Mouse (Mus musculus) kidney, postnatal 25 days (tissue): Measurements from ENCODE around the gene Rapgef1.
"Not testable (repeated sequence)": the region's sequence is repeated elsewhere in the genome, so short reads cannot be mapped to it uniquely, and the experiment has no call there.

Experiments used
- DNase-seq, 2 experiments: peaks; one replicate each; pipeline ENCODE4 v3.0.0; 2021; ENCODE audit warnings: mixed read lengths in 2 of 2

Rapgef1 gene

GRCm38 (mm10) chr2:29707731-29708130 is 88.2 kb downstream of the Rapgef1 start:
- peak in 1 of 2 experiments; percentile 47 for DNase-seq

GRCm38 (mm10) chr2:29708209-29708608 is 88.7 kb downstream of the Rapgef1 start:
- DNase-seq = not testable (repeated sequence)

GRCm38 (mm10) chr2:29711038-29711437 is 91.5 kb downstream of the Rapgef1 start:
- no peak for DNase-seq

- no peak for DNase-seq
Measured at GRCm38 (mm10) chr2:29711877-29712276, 92.4 kb downstream of the Rapgef1 start.

- DNase-seq = no peak
Measured at GRCm38 (mm10) chr2:29713501-29713900, 94.0 kb downstream of the Rapgef1 start.

GRCm38 (mm10) chr2:29714127-29714526 is 94.6 kb downstream of the Rapgef1 start:
- no peak for DNase-seq

- DNase-seq = no peak
Measured at GRCm38 (mm10) chr2:29716143-29716542, 96.6 kb downstream of the Rapgef1 start.

GRCm38 (mm10) chr2:29716691-29717090 is 97.2 kb downstream of the Rapgef1 start:
- DNase-seq = peak; percentile 78 to 83

- peak in 1 of 2 experiments; percentile 18 for DNase-seq
Measured at GRCm38 (mm10) chr2:29718581-29718980, 99.1 kb downstream of the Rapgef1 start.

GRCm38 (mm10) chr2:29723132-29723531 is 103.6 kb downstream of the Rapgef1 start:
- no peak for DNase-seq

- DNase-seq = no peak
Measured at GRCm38 (mm10) chr2:29724664-29725365, 105.3 kb downstream of the Rapgef1 start.

- DNase-seq = no peak
Measured at GRCm38 (mm10) chr2:29729500-29729899, 110.0 kb downstream of the Rapgef1 start.

- DNase-seq = peak; percentile 67 to 81
Measured at GRCm38 (mm10) chr2:29731545-29731944, 112.0 kb downstream of the Rapgef1 start.

- DNase-seq = peak; percentile 44 to 64
Measured at GRCm38 (mm10) chr2:29732559-29732958, 113.0 kb downstream of the Rapgef1 start.

GRCm38 (mm10) chr2:29733348-29733747 is 113.8 kb downstream of the Rapgef1 start:
- no peak for DNase-seq

- DNase-seq = no peak
Measured at GRCm38 (mm10) chr2:29735708-29736107, 116.2 kb downstream of the Rapgef1 start.

GRCm38 (mm10) chr2:29737209-29737925 is 117.8 kb downstream of the Rapgef1 start:
- DNase-seq = no peak

GRCm38 (mm10) chr2:29738799-29739198 is 119.3 kb downstream of the Rapgef1 start:
- no peak for DNase-seq

- DNase-seq = no peak
Measured at GRCm38 (mm10) chr2:29739368-29739767, 119.8 kb downstream of the Rapgef1 start.

GRCm38 (mm10) chr2:29741207-29741606 is 121.7 kb downstream of the Rapgef1 start:
- no peak for DNase-seq

GRCm38 (mm10) chr2:29744256-29744655 is 124.7 kb downstream of the Rapgef1 start:
- DNase-seq = peak; percentile 29 to 78

GRCm38 (mm10) chr2:29747188-29747782 is 127.8 kb downstream of the Rapgef1 start:
- DNase-seq = no peak

- DNase-seq = peak in 1 of 2 experiments; percentile 38
Measured at GRCm38 (mm10) chr2:29747852-29748251, 128.3 kb downstream of the Rapgef1 start.

GRCm38 (mm10) chr2:29748499-29748898 is 129.0 kb downstream of the Rapgef1 start:
- DNase-seq = no peak
